Mouse (Mus musculus): ENCODE data around the gene Kcnh1. TPM values are rescaled to one million over a fixed set of nuclear protein-coding genes. Genes with fewer than 3 reads are reported as not detected.

Gene Kcnh1
- polyA plus RNA-seq, 1 experiment from 2014 or later: 2.8 TPM

- Histone ChIP-seq H3K36me3 (replicated peaks; ENCODE audit: control insufficient read depth, insufficient read depth) (no peaks in the 10 kb centered on the region), H3K9me3 (ENCODE audit: control insufficient read depth, low read length) (no peaks in the 10 kb centered on the region), H3K27ac (no peak overlapping the region), H3K9ac (no peak overlapping the region), H3K4me2 (replicated peaks) (no peak overlapping the region), H3K27me3 (ENCODE audit: control insufficient read depth, insufficient read depth, low read length) (no peaks in the 10 kb centered on the region), H3K4me3 (replicated peaks; ENCODE audit: low read length) (no peak overlapping the region), H3K4me1 (replicated peaks; ENCODE audit: control insufficient read depth, insufficient read depth, low read length) (no peaks in the 10 kb centered on the region)
- WGBS: 70% methylated on average over 1 of the region's 1 CpGs
- ATAC-seq (ENCODE audit: low FRiP score): no peak
- no peak for DNase-seq (ENCODE audit: low spot score)
Measured at GRCm38 (mm10) chr1:192536440-192536839, 345.9 kb downstream of the Kcnh1 start.

GRCm38 (mm10) chr1:192537169-192537568 lies 346.6 kb downstream of the Kcnh1 start:
- Histone ChIP-seq H3K27ac (no peak overlapping the region), H3K36me3 (replicated peaks; ENCODE audit: control insufficient read depth, insufficient read depth) (no peaks in the 10 kb centered on the region), H3K9me3 (ENCODE audit: control insufficient read depth, low read length) (no peaks in the 10 kb centered on the region), H3K4me2 (replicated peaks) (no peak overlapping the region), H3K9ac (no peak overlapping the region), H3K4me3 (replicated peaks; ENCODE audit: low read length) (no peak overlapping the region), H3K4me1 (replicated peaks; ENCODE audit: control insufficient read depth, insufficient read depth, low read length) (no peaks in the 10 kb centered on the region), H3K27me3 (ENCODE audit: control insufficient read depth, insufficient read depth, low read length) (no peaks in the 10 kb centered on the region)
- ATAC-seq (ENCODE audit: low FRiP score) (no peak), DNase-seq (ENCODE audit: low spot score) (no peak)
- 62% methylated on average over 7 of the region's 7 CpGs for WGBS

- H3K36me3 ChIP-seq (replicated peaks; ENCODE audit: control insufficient read depth, insufficient read depth): no peaks in the 10 kb centered on the region
- no peak overlapping the region for H3K9ac ChIP-seq
- H3K27me3 ChIP-seq (ENCODE audit: control insufficient read depth, insufficient read depth, low read length): no peaks in the 10 kb centered on the region
- H3K9me3 ChIP-seq (ENCODE audit: control insufficient read depth, low read length): no peaks in the 10 kb centered on the region
- H3K27ac ChIP-seq: no peak overlapping the region
- DNase-seq (ENCODE audit: low spot score) (no peak), ATAC-seq (ENCODE audit: low FRiP score) (no peak)
- no peak overlapping the region for H3K4me3 ChIP-seq (replicated peaks; ENCODE audit: low read length)
- peaks cover 5% of the 10 kb centered on the region; the same call in 1 of the 2 replicates for H3K4me1 ChIP-seq (replicated peaks; ENCODE audit: control insufficient read depth, insufficient read depth, low read length)
- WGBS: 70% methylated on average over 2 of the region's 2 CpGs
- H3K4me2 ChIP-seq (replicated peaks): no peak overlapping the region
Measured at GRCm38 (mm10) chr1:192542093-192542492, 351.5 kb downstream of the Kcnh1 start.

- no peak overlapping the region for H3K4me3 ChIP-seq (replicated peaks; ENCODE audit: low read length)
- no peak overlapping the region for H3K27ac ChIP-seq
- no peaks in the 10 kb centered on the region for H3K27me3 ChIP-seq (ENCODE audit: control insufficient read depth, insufficient read depth, low read length)
- no peak overlapping the region for H3K4me2 ChIP-seq (replicated peaks)
- no peaks in the 10 kb centered on the region for H3K36me3 ChIP-seq (replicated peaks; ENCODE audit: control insufficient read depth, insufficient read depth)
- ATAC-seq (ENCODE audit: low FRiP score): no peak
- WGBS: 81% methylated on average over 4 of the region's 4 CpGs
- H3K9ac ChIP-seq: no peak overlapping the region; the same call in 1 of the 2 replicates
- peaks cover 5% of the 10 kb centered on the region; the same call in 1 of the 2 replicates for H3K4me1 ChIP-seq (replicated peaks; ENCODE audit: control insufficient read depth, insufficient read depth, low read length)
- DNase-seq (ENCODE audit: low spot score): no peak
- H3K9me3 ChIP-seq (ENCODE audit: control insufficient read depth, low read length): no peaks in the 10 kb centered on the region
Measured at GRCm38 (mm10) chr1:192543686-192544085, 353.1 kb downstream of the Kcnh1 start.

- DNase-seq (ENCODE audit: low spot score): no peak
- no peak for ATAC-seq (ENCODE audit: low FRiP score)
- H3K36me3 ChIP-seq (replicated peaks; ENCODE audit: control insufficient read depth, insufficient read depth): no peaks in the 10 kb centered on the region
- no peak overlapping the region for H3K4me2 ChIP-seq (replicated peaks)
- H3K9me3 ChIP-seq (ENCODE audit: control insufficient read depth, low read length): no peaks in the 10 kb centered on the region
- no peak overlapping the region for H3K4me3 ChIP-seq (replicated peaks; ENCODE audit: low read length)
- H3K27ac ChIP-seq: no peak overlapping the region
- peaks cover 5% of the 10 kb centered on the region; the same call in 1 of the 2 replicates for H3K4me1 ChIP-seq (replicated peaks; ENCODE audit: control insufficient read depth, insufficient read depth, low read length)
- no peaks in the 10 kb centered on the region for H3K27me3 ChIP-seq (ENCODE audit: control insufficient read depth, insufficient read depth, low read length)
- H3K9ac ChIP-seq: no peak overlapping the region
- WGBS: 40% methylated on average over 9 of the region's 9 CpGs
Measured at GRCm38 (mm10) chr1:192544091-192544490, 353.5 kb downstream of the Kcnh1 start.

GRCm38 (mm10) chr1:192544901-192545300 lies 354.3 kb downstream of the Kcnh1 start:
- DNase-seq (ENCODE audit: low spot score) (no peak), ATAC-seq (ENCODE audit: low FRiP score) (no peak)
- H3K27ac ChIP-seq: no peak overlapping the region
- WGBS: 43% methylated on average over 7 of the region's 7 CpGs
- H3K36me3 ChIP-seq (replicated peaks; ENCODE audit: control insufficient read depth, insufficient read depth): no peaks in the 10 kb centered on the region
- H3K4me2 ChIP-seq (replicated peaks): no peak overlapping the region
- no peak overlapping the region for H3K4me3 ChIP-seq (replicated peaks; ENCODE audit: low read length)
- H3K4me1 ChIP-seq (replicated peaks; ENCODE audit: control insufficient read depth, insufficient read depth, low read length): peaks cover 5% of the 10 kb centered on the region; the same call in 1 of the 2 replicates
- no peaks in the 10 kb centered on the region for H3K9me3 ChIP-seq (ENCODE audit: control insufficient read depth, low read length)
- no peak overlapping the region for H3K9ac ChIP-seq
- H3K27me3 ChIP-seq (ENCODE audit: control insufficient read depth, insufficient read depth, low read length): no peaks in the 10 kb centered on the region

GRCm38 (mm10) chr1:192546843-192547242 lies 356.3 kb downstream of the Kcnh1 start:
- H3K4me2 ChIP-seq (replicated peaks): no peak overlapping the region
- 44% methylated on average over 1 of the region's 1 CpGs for WGBS
- no peak overlapping the region for H3K4me3 ChIP-seq (replicated peaks; ENCODE audit: low read length)
- DNase-seq (ENCODE audit: low spot score) (no peak), ATAC-seq (ENCODE audit: low FRiP score) (no peak)
- H3K4me1 ChIP-seq (replicated peaks; ENCODE audit: control insufficient read depth, insufficient read depth, low read length): peaks cover 5% of the 10 kb centered on the region; the same call in 1 of the 2 replicates
- H3K9me3 ChIP-seq (ENCODE audit: control insufficient read depth, low read length): no peaks in the 10 kb centered on the region
- H3K27ac ChIP-seq: no peak overlapping the region
- H3K36me3 ChIP-seq (replicated peaks; ENCODE audit: control insufficient read depth, insufficient read depth): no peaks in the 10 kb centered on the region
- H3K9ac ChIP-seq: no peak overlapping the region
- no peaks in the 10 kb centered on the region for H3K27me3 ChIP-seq (ENCODE audit: control insufficient read depth, insufficient read depth, low read length)

GRCm38 (mm10) chr1:192550561-192550960 lies 360.0 kb downstream of the Kcnh1 start:
- Histone ChIP-seq H3K27me3 (ENCODE audit: control insufficient read depth, insufficient read depth, low read length) (no peaks in the 10 kb centered on the region), H3K9ac (no peak overlapping the region), H3K9me3 (ENCODE audit: control insufficient read depth, low read length) (no peaks in the 10 kb centered on the region), H3K36me3 (replicated peaks; ENCODE audit: control insufficient read depth, insufficient read depth) (no peaks in the 10 kb centered on the region), H3K4me1 (replicated peaks; ENCODE audit: control insufficient read depth, insufficient read depth, low read length) (0 out of 2 replicates have a peak, but pooled peaks cover 8% of the 10 kb centered on the region), H3K4me2 (replicated peaks) (no peak overlapping the region), H3K4me3 (replicated peaks; ENCODE audit: low read length) (no peak overlapping the region), H3K27ac (no peak overlapping the region)
- ATAC-seq (ENCODE audit: low FRiP score): no peak
- WGBS: 93% methylated on average over 3 of the region's 3 CpGs
- DNase-seq (ENCODE audit: low spot score): no peak

GRCm38 (mm10) chr1:192555516-192555915 lies 364.9 kb downstream of the Kcnh1 start:
- Histone ChIP-seq H3K4me3 (replicated peaks; ENCODE audit: low read length) (no peak overlapping the region), H3K9me3 (ENCODE audit: control insufficient read depth, low read length) (no peaks in the 10 kb centered on the region), H3K36me3 (replicated peaks; ENCODE audit: control insufficient read depth, insufficient read depth) (no peaks in the 10 kb centered on the region), H3K27ac (no peak overlapping the region), H3K4me1 (replicated peaks; ENCODE audit: control insufficient read depth, insufficient read depth, low read length) (peaks cover 8% of the 10 kb centered on the region; the same call in 1 of the 2 replicates), H3K27me3 (ENCODE audit: control insufficient read depth, insufficient read depth, low read length) (no peaks in the 10 kb centered on the region), H3K4me2 (replicated peaks) (no peak overlapping the region), H3K9ac (no peak overlapping the region)
- no peak for DNase-seq (ENCODE audit: low spot score)
- no peak for ATAC-seq (ENCODE audit: low FRiP score)
- 37% methylated on average over 4 of the region's 4 CpGs for WGBS
